Mouse (Mus musculus) forebrain, embryonic 12.5 days (tissue): Measurements from ENCODE around the gene Acbd4. TPM values are rescaled to one million over a fixed set of nuclear protein-coding genes. Genes with fewer than 3 reads are reported as not detected.

Source experiments
- polyA plus RNA-seq: library from polyadenylated mRNA; unstranded; fragments of >200 nt; fragmentation: Nextera tagmentation; extraction: Ambion mirVana; gene quantifications from 2 replicates; pipeline ENCODE4 v1.2.1, GENCODE M21; 2016

The Acbd4 gene
- polyA plus RNA-seq, 1 experiment from 2014 or later: 7.1 TPM

Other genes with a start within 250 kb of the Acbd4 start
- 274 and 279 TPM in 2 replicates for gene Eftud2, start 220.7 kb upstream of the Acbd4 start, polyA plus RNA-seq
- gene Ccdc103, start 220.5 kb upstream of the Acbd4 start, polyA plus RNA-seq: 1.7 and 2.4 TPM in 2 replicates
- not detected in 2 replicates for gene Fam187a, start 216.5 kb upstream of the Acbd4 start, polyA plus RNA-seq
- 0.09 TPM in 1 of 2 replicates, not detected in the other for gene Gfap, start 200.8 kb upstream of the Acbd4 start, polyA plus RNA-seq
- 10.8 and 13.0 TPM in 2 replicates for gene Kif18b, start 176.6 kb upstream of the Acbd4 start, polyA plus RNA-seq
- gene C1ql1, start 155.0 kb upstream of the Acbd4 start, polyA plus RNA-seq: 3.7 and 4.0 TPM in 2 replicates
- 49.0 and 56.2 TPM in 2 replicates for gene Nmt1, start 73.5 kb upstream of the Acbd4 start, polyA plus RNA-seq
- 190 and 210 TPM in 2 replicates for gene Dcakd, start 73.3 kb upstream of the Acbd4 start, polyA plus RNA-seq
- gene Plcd3, start within 50 bp of the Acbd4 start, polyA plus RNA-seq: 1.4 and 1.5 TPM in 2 replicates
- gene Hexim1, start 14.5 kb downstream of the Acbd4 start, polyA plus RNA-seq: 3.4 TPM in 2 replicates
- gene Hexim2, start 30.7 kb downstream of the Acbd4 start, polyA plus RNA-seq: 10.1 and 11.8 TPM in 2 replicates
- 1.1 TPM in 2 replicates for gene Fmnl1, start 69.4 kb downstream of the Acbd4 start, polyA plus RNA-seq
- gene 1700023F06Rik, start 106.9 kb downstream of the Acbd4 start, polyA plus RNA-seq: 0.33 and 0.64 TPM in 2 replicates
- not detected in 2 replicates for gene Spata32, start 116.8 kb downstream of the Acbd4 start, polyA plus RNA-seq
- 4.6 and 4.7 TPM in 2 replicates for gene Map3k14, start 165.8 kb downstream of the Acbd4 start, polyA plus RNA-seq